Mouse (Mus musculus): ENCODE results near the gene Tmsb15l. TPM values are rescaled to one million over a fixed set of nuclear protein-coding genes. Genes with fewer than 3 reads are reported as not detected.
"Not testable (repeated sequence)": the region's sequence is repeated elsewhere in the genome, so short reads cannot be mapped to it uniquely, and the experiment has no call there.

Tmsb15l gene
- total RNA-seq (2021) = 1 to 10 TPM; 1.9 to 2.3 TPM
- long read RNA-seq, experiment 1, partial matches to known transcripts = 1 of 2 reads
- long read RNA-seq, experiment 1, other reads (novel, unspliced or antisense) = 1 of 2 reads
- long read RNA-seq, experiment 2, partial matches to known transcripts = 0 of 2 reads
- long read RNA-seq, experiment 2, other reads (novel, unspliced or antisense) = 0 of 2 reads

GRCm38 (mm10) chrX:136976424-136977084 is at the start of gene Tmsb15l, which contains the start of gene Tmsb15b1:
Tmsb15l (minus strand) TSS chrX:136976869.
Tmsb15b1 (minus strand) TSS chrX:136976874.
- DNase-seq (ENCODE audit: low spot score in 2 of 2) = peak; percentile 49 to 57
- Histone ChIP-seq H3K4me3 (peak within 1 kb of the TSS; percentile 61), H3K27ac (no peak within 1 kb of the TSS)
- TF ChIP-seq CTCF (conservative IDR thresholded peaks at IDR 0.05) = no peak

GRCm38 (mm10) chrX:137019310-137019709 is 42.6 kb upstream of the Tmsb15l start:
- DNase-seq (ENCODE audit: low spot score in 2 of 2) = peak in 1 of 2 experiments; percentile 63
- TF ChIP-seq CTCF (conservative IDR thresholded peaks at IDR 0.05) = peak; percentile 84
- H3K4me3 ChIP-seq = no peak overlapping the region
- H3K27ac ChIP-seq = no peak overlapping the region

- Histone ChIP-seq H3K27ac (no peak overlapping the region), H3K4me3 (no peak overlapping the region)
- TF ChIP-seq CTCF (conservative IDR thresholded peaks at IDR 0.05) = no peak
- DNase-seq (ENCODE audit: low spot score in 2 of 2) = no peak
Measured at GRCm38 (mm10) chrX:137017668-137018067, 41.0 kb upstream of the Tmsb15l start.

- Histone ChIP-seq H3K27ac (no peak overlapping the region), H3K4me3 (no peak overlapping the region)
- TF ChIP-seq CTCF (conservative IDR thresholded peaks at IDR 0.05) = peak; percentile 81
- DNase-seq (ENCODE audit: low spot score in 2 of 2) = peak; percentile 40 to 50
Measured at GRCm38 (mm10) chrX:137015099-137015709, 38.5 kb upstream of the Tmsb15l start.

GRCm38 (mm10) chrX:136996256-136996655 is 19.6 kb upstream of the Tmsb15l start:
- no peak for DNase-seq (ENCODE audit: low spot score in 2 of 2)
- Histone ChIP-seq H3K27ac (no peak overlapping the region), H3K4me3 (no peak overlapping the region)
- no peak for TF ChIP-seq CTCF (conservative IDR thresholded peaks at IDR 0.05)

- peak in 1 of 2 experiments; percentile 41 for DNase-seq (ENCODE audit: low spot score in 2 of 2)
- H3K27ac ChIP-seq = peak overlapping the region; percentile 92
- TF ChIP-seq CTCF (conservative IDR thresholded peaks at IDR 0.05) = no peak
- peak overlapping the region; percentile 72 for H3K4me3 ChIP-seq
Measured at GRCm38 (mm10) chrX:136993641-136994040, 17.0 kb upstream of the Tmsb15l start.

GRCm38 (mm10) chrX:136992978-136993547 is 16.4 kb upstream of the Tmsb15l start, which contains the start of gene Zcchc18:
Zcchc18 (plus strand) TSS chrX:136993155.
- 0 out of 2 replicates have a peak, but pooled peaks have one; percentile 16 for TF ChIP-seq CTCF (conservative IDR thresholded peaks at IDR 0.05)
- Histone ChIP-seq H3K27ac (peak within 1 kb of the TSS; percentile 92), H3K4me3 (peak within 1 kb of the TSS; percentile 72)
- peak; percentile 78 to 89 for DNase-seq (ENCODE audit: low spot score in 2 of 2)

GRCm38 (mm10) chrX:136992191-136992965 is 15.7 kb upstream of the Tmsb15l start:
- no peak for DNase-seq (ENCODE audit: low spot score in 2 of 2)
- no peak for TF ChIP-seq CTCF (conservative IDR thresholded peaks at IDR 0.05)
- Histone ChIP-seq H3K4me3 (peak overlapping the region; percentile 72), H3K27ac (peak overlapping the region; percentile 92)

- H3K27ac ChIP-seq = no peak overlapping the region
- no peak overlapping the region for H3K4me3 ChIP-seq
Measured at GRCm38 (mm10) chrX:136991274-136991673, 14.6 kb upstream of the Tmsb15l start.

GRCm38 (mm10) chrX:136986039-136986438 is 9.4 kb upstream of the Tmsb15l start:
- DNase-seq (ENCODE audit: low spot score in 2 of 2) = no peak
- no peak for TF ChIP-seq CTCF (conservative IDR thresholded peaks at IDR 0.05)
- Histone ChIP-seq H3K4me3 (no peak overlapping the region), H3K27ac (no peak overlapping the region)

More at GRCm38 (mm10) chrX:136991274-136991673, 14.6 kb upstream of the Tmsb15l start:
- no peak for DNase-seq (ENCODE audit: low spot score in 2 of 2)
- TF ChIP-seq CTCF (conservative IDR thresholded peaks at IDR 0.05) = no peak

GRCm38 (mm10) chrX:136978616-136979015 is 1.9 kb upstream of the Tmsb15l start:
- no peak for DNase-seq (ENCODE audit: low spot score in 2 of 2)

GRCm38 (mm10) chrX:136975397-136975796 is 1.3 kb downstream of the Tmsb15l start, which contains the start of gene Tmsb15b2:
Tmsb15b2 (minus strand) TSS chrX:136975497.
- DNase-seq (ENCODE audit: low spot score in 2 of 2); H3K27ac ChIP-seq: not testable (repeated sequence)
- peak within 1 kb of the TSS; percentile 61 for H3K4me3 ChIP-seq

More at GRCm38 (mm10) chrX:136978616-136979015, 1.9 kb upstream of the Tmsb15l start:
- peak; percentile 78 for TF ChIP-seq CTCF (conservative IDR thresholded peaks at IDR 0.05)
- H3K4me3 ChIP-seq = no peak overlapping the region
- no peak overlapping the region for H3K27ac ChIP-seq

All from layer of hippocampus, adult 2 months (tissue).